Mouse (Mus musculus) layer of hippocampus, postnatal 10 days (tissue): ENCODE measurements around the gene Palb2. TPM values are rescaled to one million over a fixed set of nuclear protein-coding genes. Genes with fewer than 3 reads are reported as not detected.
A peak's percentile ranks its signal among the peaks of the same experiment; 100 is the strongest.
"Not testable (repeated sequence)": the region's sequence is repeated elsewhere in the genome, so short reads cannot be mapped to it uniquely, and the experiment has no call there.

ENCODE experiments used
- DNase-seq, 2 experiments: peaks; one replicate each; pipeline ENCODE4 v3.0.0; 2021; ENCODE audit warnings: low spot score in 2 of 2
- total RNA-seq, 2 experiments: library from RNA; stranded (reverse); gene quantifications; 2 replicates each; pipeline ENCODE4 v1.2.3; 2021

Gene Palb2
- total RNA-seq, 2 experiments from 2014 or later: 2.7 to 3.0 TPM

GRCm38 (mm10) chr7:122101014-122101746 lies 31.6 kb downstream of the Palb2 start:
- DNase-seq: not testable (repeated sequence)

DNA sequence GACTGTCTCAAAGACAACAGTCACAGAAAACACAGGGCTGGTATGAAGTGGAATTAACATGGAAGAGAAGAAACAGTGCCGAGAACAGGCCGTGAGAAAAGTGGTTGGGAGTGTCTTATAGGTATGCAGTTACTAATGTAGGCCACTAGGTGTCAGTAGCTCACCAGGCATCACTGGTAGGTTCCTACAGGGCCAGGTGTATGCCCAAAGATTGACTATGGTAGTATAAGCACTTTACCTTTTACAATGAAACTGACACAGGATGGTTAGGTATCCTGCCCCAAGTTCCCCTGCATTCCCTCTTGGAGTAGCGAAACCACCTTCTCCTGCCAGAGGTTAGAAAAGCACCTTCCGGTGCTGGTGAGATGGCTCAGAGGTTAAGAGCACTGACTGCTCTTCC lies 33.6 kb downstream of the Palb2 start:
- DNase-seq: peak in 1 of 2 experiments; percentile 27

DNA sequence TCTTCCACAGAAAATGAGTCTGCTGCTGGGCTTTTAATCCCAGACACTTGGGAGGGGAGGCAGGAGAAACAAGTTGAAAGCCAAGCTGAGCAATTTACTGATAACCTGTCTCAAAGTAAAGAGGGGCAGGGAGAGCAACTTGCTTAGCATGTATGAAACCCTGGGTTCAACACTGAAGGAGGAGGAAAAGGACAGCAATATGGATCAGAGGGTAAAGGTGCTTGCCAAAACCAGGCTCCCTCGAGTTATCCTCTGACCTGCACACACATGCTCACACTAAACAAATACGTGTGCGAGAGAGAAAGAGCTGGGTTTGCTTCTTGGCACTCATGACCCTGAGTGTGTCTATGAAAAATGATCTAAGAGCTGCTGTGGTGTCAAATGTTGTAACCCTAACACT lies 34.8 kb downstream of the Palb2 start:
- no peak for DNase-seq

GRCm38 (mm10) chr7:122094564-122095330 lies 38.0 kb downstream of the Palb2 start:
- no peak for DNase-seq

DNA sequence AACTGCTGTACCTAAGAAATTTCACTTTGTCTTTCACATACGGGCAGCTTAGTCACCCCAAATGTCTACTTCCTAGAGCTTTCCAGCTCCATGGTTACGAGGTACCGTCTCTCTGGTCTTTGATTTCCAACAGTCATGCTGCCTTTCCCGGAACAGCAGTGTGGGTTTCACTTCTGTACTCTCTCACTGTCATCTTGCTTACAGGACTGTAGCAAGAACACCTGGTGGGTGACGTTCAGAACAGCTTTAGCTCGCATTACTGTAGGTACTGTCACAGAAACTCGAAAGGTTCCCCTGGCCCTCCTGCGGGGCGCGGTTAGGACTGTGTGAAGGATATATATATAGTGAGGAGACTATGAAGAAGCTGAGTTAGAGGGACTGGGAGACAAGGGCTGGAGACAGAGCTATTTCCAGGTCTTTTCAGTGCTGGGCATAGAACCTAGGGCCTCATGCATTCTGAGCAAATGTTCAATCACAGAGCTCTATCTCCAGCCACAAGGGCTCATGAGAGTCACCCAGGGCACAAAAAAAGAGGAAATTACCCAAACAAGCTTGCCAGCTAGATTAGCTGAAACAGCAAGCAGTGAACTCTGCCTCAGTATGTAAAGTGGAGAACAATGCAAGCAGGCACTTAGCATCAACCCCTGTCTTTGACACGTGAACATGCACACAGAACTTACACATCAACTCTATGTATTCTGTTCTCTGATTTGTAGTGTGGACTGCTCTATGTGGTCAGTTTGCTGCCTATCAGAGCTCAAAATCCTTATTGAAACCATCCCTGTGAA lies 45.4 kb downstream of the Palb2 start:
- no peak for DNase-seq

DNA sequence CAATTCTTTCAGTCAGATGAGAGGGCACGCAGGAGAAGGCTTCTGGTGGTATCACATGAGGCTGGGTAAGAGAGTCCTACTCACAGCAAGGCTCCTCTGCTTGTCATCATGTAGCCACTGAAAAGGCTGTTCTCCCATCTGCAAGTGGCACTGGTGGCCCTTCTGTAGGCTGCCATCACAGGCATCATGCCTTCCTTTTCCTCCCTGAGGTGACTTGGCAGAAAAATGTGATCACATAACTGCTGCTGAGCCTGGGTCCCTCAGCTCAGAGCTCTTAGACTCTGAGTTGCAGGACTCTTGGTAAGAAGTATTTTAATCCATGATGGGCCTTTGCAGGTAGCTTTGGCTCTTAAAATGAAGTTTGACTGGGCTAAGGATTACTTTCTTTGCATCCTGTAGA lies 51.7 kb downstream of the Palb2 start:
- DNase-seq: no peak

DNA sequence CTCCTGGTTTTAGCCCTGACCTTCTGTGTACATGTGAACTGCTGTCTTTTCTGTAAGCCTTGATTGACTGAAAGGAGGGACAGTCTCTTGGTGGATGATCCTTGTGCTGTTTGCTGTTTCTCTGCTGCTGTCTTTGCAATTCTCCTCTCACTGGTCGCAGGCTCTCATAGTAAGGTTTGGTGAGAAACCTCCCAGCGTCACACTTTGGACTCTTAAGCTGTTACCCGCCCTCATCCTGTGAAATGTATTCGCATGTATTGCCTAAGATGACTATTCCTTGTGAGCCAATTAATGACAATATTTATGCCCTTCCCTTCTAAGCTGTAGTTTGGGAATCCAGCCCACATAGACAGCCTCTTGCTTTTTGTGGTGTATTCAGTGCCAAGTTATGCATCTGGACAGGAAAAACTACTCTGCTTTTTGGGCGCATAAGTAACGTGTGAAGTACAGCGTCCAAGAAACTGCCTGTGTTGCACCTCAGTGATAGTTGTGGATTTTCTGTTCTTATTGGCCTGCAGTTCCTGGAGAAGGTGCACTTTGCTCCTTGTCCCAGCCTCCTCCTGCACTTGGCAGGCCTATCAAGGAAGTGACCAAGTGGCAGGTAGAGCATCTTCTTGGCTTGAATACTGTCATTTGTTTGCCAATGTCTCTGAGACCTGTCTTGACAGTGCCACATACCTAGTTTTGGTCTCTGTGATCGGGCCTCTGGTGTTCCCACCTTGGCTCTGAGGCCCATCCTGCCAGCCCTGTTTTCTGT lies 52.8 kb downstream of the Palb2 start:
- no peak for DNase-seq

- DNase-seq: no peak
These were observed 58.4 kb downstream of the Palb2 start for GRCm38 (mm10) chr7:122074374-122074773.

DNA sequence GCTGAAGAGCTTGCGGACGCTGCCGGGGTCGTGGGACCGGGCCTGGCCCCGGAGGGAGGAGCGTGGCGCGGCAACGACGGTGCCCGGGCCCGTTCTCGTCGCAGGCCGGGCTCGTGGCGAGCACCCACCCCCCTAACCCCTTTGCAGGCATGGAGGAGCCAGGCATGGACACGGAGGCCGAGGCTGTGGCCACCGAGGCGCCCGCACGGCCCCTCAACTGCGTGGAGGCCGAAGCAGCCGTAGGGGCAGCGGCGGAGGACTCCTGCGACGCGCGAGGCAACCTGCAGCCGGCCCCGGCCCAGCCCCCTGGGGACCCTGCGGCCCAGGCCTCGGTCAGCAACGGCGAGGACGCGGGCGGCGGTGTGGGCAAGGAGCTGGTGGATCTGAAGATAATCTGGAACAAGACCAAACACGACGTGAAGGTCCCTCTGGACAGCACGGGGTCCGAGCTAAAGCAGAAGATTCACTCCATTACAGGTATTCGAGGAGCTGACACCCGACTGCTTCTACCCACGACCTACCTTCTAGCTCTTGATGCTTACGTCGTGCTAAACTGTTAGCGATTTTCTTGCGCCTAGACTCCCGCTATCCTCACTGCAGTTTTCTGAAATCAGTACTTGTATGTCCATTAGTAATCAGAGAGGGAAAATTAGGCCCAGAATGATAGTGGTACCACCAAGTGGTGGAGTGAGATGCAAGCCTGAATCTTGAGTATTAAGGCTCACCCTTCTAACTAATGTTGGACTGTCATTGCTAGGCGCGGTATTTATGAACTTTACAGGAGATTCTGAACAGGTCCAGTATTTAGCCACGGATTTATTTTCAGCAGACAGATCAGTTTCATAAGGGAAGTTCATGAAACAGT lies 65.0 kb downstream of the Palb2 start:
- peak in 1 of 2 experiments; percentile 23 for DNase-seq

- DNase-seq: peak; percentile 95 to 97
These were observed 65.8 kb downstream of the Palb2 start, which contains the start of the genes Ubfd1 and Ears2 for GRCm38 (mm10) chr7:122066945-122067516. Ubfd1 (plus strand) TSS chr7:122067175. Ears2 (minus strand) TSS chr7:122067263.

GRCm38 (mm10) chr7:122066102-122066944 lies 66.5 kb downstream of the Palb2 start:
- DNase-seq: peak in 1 of 2 experiments; percentile 13

- no peak for DNase-seq
These were observed 67.1 kb downstream of the Palb2 start for GRCm38 (mm10) chr7:122065656-122066055.

Other genes with a start within 250 kb of the Palb2 start
- gene Cog7, start 151.3 kb downstream of the Palb2 start, total RNA-seq: 10 to 100 TPM; 33.7 to 34.6 TPM
- 10 to 100 TPM; 34.1 to 36.0 TPM for gene Gga2, start 111.8 kb downstream of the Palb2 start, total RNA-seq
- 10 to 100 TPM; 71.6 to 71.8 TPM for gene Ubfd1, start 65.8 kb downstream of the Palb2 start, total RNA-seq
- 1 to 10 TPM; 7.7 to 8.4 TPM for gene Ears2, start 65.7 kb downstream of the Palb2 start, total RNA-seq
- 100 to 1,000 TPM; 291 to 298 TPM for gene Ndufab1, start 31.1 kb downstream of the Palb2 start, total RNA-seq
- gene Dctn5, start 56 bp upstream of the Palb2 start, total RNA-seq: 100 to 1,000 TPM in 1 of 2 experiments, 10 to 100 TPM in 1; 89.0 to 106 TPM
- 1 to 10 TPM; 4.8 to 5.4 TPM for gene Plk1, start 26.5 kb upstream of the Palb2 start, total RNA-seq
- 1 to 10 TPM in 1 of 2 experiments, under 1 TPM in 1; 0.89 to 1.2 TPM for gene Ern2, start 53.2 kb upstream of the Palb2 start, total RNA-seq
- gene Chp2, start 86.5 kb upstream of the Palb2 start, total RNA-seq: 1 to 10 TPM; 3.0 to 3.6 TPM
- 100 to 1,000 TPM; 621 to 648 TPM for gene Prkcb, start 155.8 kb upstream of the Palb2 start, total RNA-seq